Mouse (Mus musculus): ENCODE measurements around the gene Bmper.

DNA sequence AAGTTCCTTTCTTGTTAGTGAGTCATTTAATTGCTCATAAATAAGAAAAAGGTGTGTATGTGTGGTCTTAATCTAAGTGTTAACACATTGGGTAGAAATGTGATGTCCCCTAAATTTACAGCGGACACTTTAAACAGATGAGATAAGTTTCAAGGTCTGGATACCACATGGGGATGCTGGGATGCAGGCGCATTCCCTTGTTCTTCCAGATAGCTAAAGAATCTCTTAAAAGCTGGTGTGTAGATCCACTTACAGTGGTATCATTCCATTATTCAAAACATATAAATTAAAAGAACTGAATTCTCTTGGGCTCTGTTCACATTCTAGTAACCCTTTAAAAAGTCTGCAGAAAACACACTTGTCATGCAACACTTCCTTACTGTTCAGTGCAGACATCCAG, 31.4 kb upstream of the Bmper start:
- no peak for TF ChIP-seq CTCF (IDR thresholded peaks at IDR 0.05; ENCODE audit: low read depth)
- TF ChIP-seq EP300 (IDR thresholded peaks at IDR 0.05; ENCODE audit: low read depth): no peak
